In the genomic region with DNA sequence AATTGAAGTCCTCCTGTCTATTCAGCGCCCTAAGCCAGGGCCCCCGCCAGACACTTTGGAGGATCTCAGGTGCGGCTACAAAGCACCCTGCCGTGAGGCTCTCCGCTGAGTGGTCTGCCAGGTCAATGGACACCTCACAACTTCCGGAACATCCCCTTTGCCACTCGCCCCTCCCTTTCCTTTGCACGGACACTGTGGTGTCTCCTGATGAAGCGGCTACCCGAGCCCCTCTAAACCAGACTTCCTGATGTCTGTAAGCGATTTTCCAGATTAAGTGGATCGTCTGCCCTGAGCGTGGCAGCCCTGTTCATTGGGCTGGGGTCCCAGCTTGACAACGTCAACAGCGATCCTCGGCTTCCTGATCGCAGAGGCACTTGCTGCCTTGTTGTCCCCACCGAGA, we compare ENCODE assay signal across 9 mouse cellular contexts. TPM values are rescaled to one million over a fixed set of nuclear protein-coding genes. Genes with fewer than 3 reads are reported as not detected.
DNase-seq lines count a peak whose midpoint lies in the region; ATAC-seq lines count a peak whose summit lies in the region.
"Had no signal": no experiment of that assay in that cellular context is flagged by ENCODE, and none has a peak within 500 bp of the region (broad histone marks: within the 10 kb centered on the region; RNA-seq: fewer than 3 reads in every experiment).

No protein-coding gene starts in this region.

- H3K4me2 ChIP-seq in hindbrain, embryonic 12.5 days (replicated peaks), result peak overlapping the region; percentile 43

- H3K9ac ChIP-seq in hindbrain, embryonic 12.5 days, result peak overlapping the region; percentile 28; the same call in 1 of the 2 replicates

- H3K27ac ChIP-seq in heart, embryonic 10.5 days, result peak overlapping the region; percentile 62; the same call in 1 of the 2 replicates
- no peak overlapping the region for H3K27ac ChIP-seq in hindbrain, embryonic 12.5 days

- ATAC-seq in hindbrain, embryonic 12.5 days (ENCODE audit: low FRiP score), result no peak
- ATAC-seq in monocyte, adult 5-6 weeks (replicated peaks; ENCODE audit: insufficient number of reproducible peaks, low FRiP score, low TSS enrichment, poor library complexity, severe bottlenecking), result no peak

- peak overlapping the region; percentile 56 for H3K4me3 ChIP-seq in heart, embryonic 10.5 days
- peak overlapping the region; percentile 13 for H3K4me3 ChIP-seq in hindbrain, embryonic 12.5 days

- 10% methylated on average over 18 of the region's 18 CpGs for WGBS in heart, embryonic 10.5 days
- 8% methylated on average over 18 of the region's 18 CpGs for WGBS in hindbrain, embryonic 12.5 days

- H3K9me3 ChIP-seq in heart, embryonic 10.5 days, result 0 out of 2 replicates have a peak, but pooled peaks cover 3% of the 10 kb centered on the region
- H3K9me3 ChIP-seq in hindbrain, embryonic 12.5 days (replicated peaks), result no peaks in the 10 kb centered on the region; the same call in 1 of the 2 replicates

- no peak for DNase-seq in heart, embryonic 10.5 days (ENCODE audit: low spot score)
- no peak for DNase-seq in heart, adult 11 months
- DNase-seq in R1 (ENCODE audit: low read depth, low spot score), result peak; percentile 27
- DNase-seq in mesoderm, embryonic 11.5 days (ENCODE audit: low read depth, low spot score), result peak; percentile 50
- DNase-seq in ovary, postnatal 10 days (ENCODE audit: low spot score), result no peak
- no peak for DNase-seq in gastrocnemius, postnatal 25 days
- DNase-seq: adrenal gland, adult 8-10 months had no signal

- peaks cover 26% of the 10 kb centered on the region for H3K27me3 ChIP-seq in heart, embryonic 10.5 days (ENCODE audit: insufficient read depth, poor library complexity, severe bottlenecking)
- H3K27me3 ChIP-seq in hindbrain, embryonic 12.5 days, result peaks cover 13% of the 10 kb centered on the region

- no peaks in the 10 kb centered on the region for H3K4me1 ChIP-seq in heart, embryonic 10.5 days
- peaks cover 13% of the 10 kb centered on the region for H3K4me1 ChIP-seq in hindbrain, embryonic 12.5 days

- no peaks in the 10 kb centered on the region for H3K36me3 ChIP-seq in heart, embryonic 10.5 days
- H3K36me3 ChIP-seq in hindbrain, embryonic 12.5 days, result no peaks in the 10 kb centered on the region

RNA-seq across cellular contexts. Expression of gene Vrk1, which starts 42.2 kb away (rescaled TPM):
- polyA plus RNA-seq in heart, embryonic 10.5 days (2016; fragmentation: Nextera tagmentation; extraction: Ambion mirVana), result 62.9 and 76.4 TPM in 2 replicates
- 60.7 and 61.3 TPM in 2 replicates for polyA plus RNA-seq in hindbrain, embryonic 12.5 days (2016; fragmentation: Nextera tagmentation; extraction: Ambion mirVana)
- total RNA-seq in gastrocnemius, postnatal 25 days (2021), result 1 to 10 TPM; 3.0 to 3.4 TPM
- total RNA-seq in monocyte, adult 5-6 weeks (2017), result 66.1 to 119 TPM (median 109 TPM) in 3 replicates

Comparison
In these comparisons a context has a peak if more than half of its experiments do, and no peak if none do; other contexts are left out.
1. DNase-seq: peak in R1 (single experiment) and mesoderm, embryonic 11.5 days (single experiment); none in heart, embryonic 10.5 days (single experiment), heart, adult 11 months (single experiment), ovary, postnatal 10 days (single experiment) and gastrocnemius, postnatal 25 days (single experiment).
2. RNA of gene Vrk1, which starts 42.2 kb away (total RNA-seq): 66.1 to 119 TPM in monocyte, adult 5-6 weeks; 3.0 to 3.4 TPM in gastrocnemius, postnatal 25 days; every median in the first group is over 10 times any median in the second.